Mouse (Mus musculus) heart, postnatal 0 days (tissue): ENCODE data around the gene Grb14.

ENCODE experiments used
- CTCF ChIP-seq: IDR thresholded peaks from 2 replicates; pipeline ENCODE4 v1.5.1; 2016; ENCODE audit warnings: antibody characterized with exemption, control low read depth, low read depth
- EP300 ChIP-seq: IDR thresholded peaks from 2 replicates; pipeline ENCODE4 v1.6.1; 2016; ENCODE audit warnings: antibody characterized with exemption, low read depth

GRCm38 (mm10) chr2:65048234-65049017 lies 23.6 kb upstream of the Grb14 start:
- TF ChIP-seq CTCF (no peak), EP300 (no peak)
